Mouse (Mus musculus) testis, adult 2 months (tissue): ENCODE data around the gene Cd3g.

Experiments used
- CTCF ChIP-seq: fragments of 200-500 bp; IDR thresholded peaks from 2 replicates; pipeline ENCODE4 v1.5.1; 2012; ENCODE audit warnings: low read depth, mild to moderate bottlenecking, inconsistent platforms, low read length, moderate library complexity; ENCODE audit not compliant: control insufficient read depth, insufficient read depth, insufficient replicate concordance
- POLR2A ChIP-seq: fragments of 200-500 bp; IDR thresholded peaks from 2 replicates; pipeline ENCODE4 v1.6.1; 2012; ENCODE audit warnings: low read depth, mild to moderate bottlenecking, inconsistent platforms, low read length, moderate library complexity; ENCODE audit not compliant: control insufficient read depth

- TF ChIP-seq CTCF (no peak), POLR2A (no peak)
These were observed 43.4 kb upstream of the Cd3g start for GRCm38 (mm10) chr9:45023638-45024037.
